Mouse (Mus musculus) kidney, postnatal 36 days (tissue): ENCODE results near the gene Capn8.

Experiments used
- DNase-seq, 2 experiments: peaks; one replicate each; pipeline ENCODE4 v3.0.0; 2021 to 2022; ENCODE audit warnings: mixed read lengths in 2 of 2

The Capn8 gene

GRCm38 (mm10) chr1:182679582-182679981 is 114.8 kb downstream of the Capn8 start:
- DNase-seq, result peak; percentile 20 to 39
